Mouse (Mus musculus) brain, embryonic 14.5 days (tissue): ENCODE measurements around the gene Rhot2.
A peak's percentile ranks its signal among the peaks of the same experiment; 100 is the strongest.

ENCODE experiments used
- CTCF ChIP-seq: fragments of 200-500 bp; IDR thresholded peaks from 2 replicates; pipeline ENCODE4 v1.5.1; 2012; ENCODE audit warnings: inconsistent platforms, mild to moderate bottlenecking, moderate library complexity, borderline replicate concordance; ENCODE audit not compliant: insufficient read depth, insufficient read length; ENCODE audit errors: extremely low read depth
- POLR2A ChIP-seq: fragments of 200-500 bp; IDR thresholded peaks from 2 replicates; pipeline ENCODE4 v1.6.1; 2012; ENCODE audit warnings: mild to moderate bottlenecking, inconsistent platforms, borderline replicate concordance; ENCODE audit not compliant: poor library complexity, insufficient read depth, insufficient read length, severe bottlenecking; ENCODE audit errors: extremely low read depth

GRCm38 (mm10) chr17:25823452-25823851, 21.2 kb downstream of the Rhot2 start, which contains the start of gene Wdr24:
- TF ChIP-seq POLR2A (peak; percentile 24; the same call in 1 of the 2 replicates), CTCF (no peak)
